Mouse (Mus musculus) heart, embryonic 10.5 days (tissue): ENCODE measurements around the gene Rbms3. TPM values are rescaled to one million over a fixed set of nuclear protein-coding genes. Genes with fewer than 3 reads are reported as not detected.

Experiments
- DNase-seq: peaks from one replicate; pipeline ENCODE4 v3.0.0-alpha.2; 2017; ENCODE audit warnings: low spot score
- H3K27ac ChIP-seq: fragments of 300-500 bp; sonication (generic); 2 replicates; pipeline ENCODE4 v1.5.1; 2016; ENCODE audit warnings: mild to moderate bottlenecking
- H3K27me3 ChIP-seq: fragments of 300-500 bp; sonication (generic); 2 replicates; pipeline ENCODE4 v1.6.1; 2016; ENCODE audit warnings: mild to moderate bottlenecking; ENCODE audit not compliant: poor library complexity, insufficient read depth, severe bottlenecking
- H3K36me3 ChIP-seq: fragments of 300-500 bp; sonication (generic); 2 replicates; pipeline ENCODE4 v1.6.1; 2016; ENCODE audit warnings: mild to moderate bottlenecking, moderate library complexity
- H3K4me1 ChIP-seq: fragments of 300-500 bp; sonication (generic); 2 replicates; pipeline ENCODE4 v1.6.1; 2016; ENCODE audit warnings: mild to moderate bottlenecking
- H3K4me3 ChIP-seq: fragments of 300-500 bp; sonication (generic); 2 replicates; pipeline ENCODE4 v1.5.1; 2016; ENCODE audit warnings: mild to moderate bottlenecking, moderate library complexity
- H3K9me3 ChIP-seq: fragments of 300-500 bp; sonication (generic); 2 replicates; pipeline ENCODE4 v1.6.1; 2016; ENCODE audit warnings: mild to moderate bottlenecking, moderate library complexity
- WGBS: fragments of 180-500 bp; shearing (Covaris S2); methylation state at CpG from one replicate; pipeline ENCODE4 v1.1.7; 2016; 5-methylcytosine and 5-hydroxymethylcytosine counted together
- polyA plus RNA-seq: library from polyadenylated mRNA; unstranded; fragments of >200 nt; fragmentation: Nextera tagmentation; extraction: Ambion mirVana; gene quantifications from 2 replicates; pipeline ENCODE4 v1.2.1, GENCODE M21; 2016

Rbms3 gene
- polyA plus RNA-seq, 1 experiment from 2014 or later: 37.5 TPM

GRCm38 (mm10) chr9:117388024-117388423 lies 241.7 kb downstream of the Rbms3 start:
- no peak overlapping the region for H3K4me3 ChIP-seq
- H3K27ac ChIP-seq: no peak overlapping the region
- no peaks in the 10 kb centered on the region for H3K4me1 ChIP-seq
- 85% methylated on average over 9 of the region's 9 CpGs for WGBS
- no peaks in the 10 kb centered on the region for H3K9me3 ChIP-seq
- no peak for DNase-seq
- H3K27me3 ChIP-seq: no peaks in the 10 kb centered on the region
- no peaks in the 10 kb centered on the region for H3K36me3 ChIP-seq

GRCm38 (mm10) chr9:117380876-117381275 lies 248.8 kb downstream of the Rbms3 start:
- Histone ChIP-seq H3K9me3 (no peaks in the 10 kb centered on the region), H3K36me3 (no peaks in the 10 kb centered on the region), H3K4me3 (no peak overlapping the region), H3K4me1 (peaks cover 3% of the 10 kb centered on the region; the same call in 1 of the 2 replicates), H3K27me3 (peaks cover 5% of the 10 kb centered on the region; the same call in 1 of the 2 replicates), H3K27ac (no peak overlapping the region)
- no peak for DNase-seq
- 78% methylated on average over 5 of the region's 5 CpGs for WGBS

- Histone ChIP-seq H3K9me3 (no peaks in the 10 kb centered on the region), H3K4me1 (peaks cover 3% of the 10 kb centered on the region; the same call in 1 of the 2 replicates), H3K36me3 (no peaks in the 10 kb centered on the region), H3K27ac (no peak overlapping the region), H3K27me3 (peaks cover 5% of the 10 kb centered on the region; the same call in 1 of the 2 replicates), H3K4me3 (no peak overlapping the region)
- 41% methylated on average over 5 of the region's 5 CpGs for WGBS
- DNase-seq: no peak
Measured at GRCm38 (mm10) chr9:117380076-117380475, 249.6 kb downstream of the Rbms3 start.

GRCm38 (mm10) chr9:117379448-117379983 lies 250.2 kb downstream of the Rbms3 start:
- 75% methylated on average over 16 of the region's 16 CpGs for WGBS

GRCm38 (mm10) chr9:117378131-117378890 lies 251.4 kb downstream of the Rbms3 start:
- H3K27ac ChIP-seq: no peak overlapping the region
- peaks cover 3% of the 10 kb centered on the region; the same call in 1 of the 2 replicates for H3K4me1 ChIP-seq
- H3K27me3 ChIP-seq: peaks cover 5% of the 10 kb centered on the region; the same call in 1 of the 2 replicates
- H3K4me3 ChIP-seq: no peak overlapping the region
- H3K36me3 ChIP-seq: no peaks in the 10 kb centered on the region
- H3K9me3 ChIP-seq: no peaks in the 10 kb centered on the region
- WGBS: 76% methylated on average over 9 of the region's 9 CpGs
- no peak for DNase-seq

More at GRCm38 (mm10) chr9:117379448-117379983, 250.2 kb downstream of the Rbms3 start:
- peaks cover 3% of the 10 kb centered on the region; the same call in 1 of the 2 replicates for H3K4me1 ChIP-seq
- no peak for DNase-seq
- no peaks in the 10 kb centered on the region for H3K9me3 ChIP-seq
- no peak overlapping the region for H3K4me3 ChIP-seq
- H3K36me3 ChIP-seq: no peaks in the 10 kb centered on the region
- H3K27ac ChIP-seq: no peak overlapping the region
- H3K27me3 ChIP-seq: peaks cover 5% of the 10 kb centered on the region; the same call in 1 of the 2 replicates

- Histone ChIP-seq H3K36me3 (no peaks in the 10 kb centered on the region), H3K27ac (no peak overlapping the region), H3K27me3 (no peaks in the 10 kb centered on the region), H3K4me1 (peaks cover 3% of the 10 kb centered on the region; the same call in 1 of the 2 replicates), H3K9me3 (no peaks in the 10 kb centered on the region), H3K4me3 (no peak overlapping the region)
- DNase-seq: no peak
- 84% methylated on average over 3 of the region's 3 CpGs for WGBS
Measured at GRCm38 (mm10) chr9:117375776-117376175, 253.9 kb downstream of the Rbms3 start.

GRCm38 (mm10) chr9:117373164-117373741 lies 256.5 kb downstream of the Rbms3 start:
- H3K4me1 ChIP-seq: peaks cover 1% of the 10 kb centered on the region; the same call in 1 of the 2 replicates
- H3K27ac ChIP-seq: peak overlapping the region; percentile 65
- no peaks in the 10 kb centered on the region for H3K27me3 ChIP-seq
- H3K36me3 ChIP-seq: no peaks in the 10 kb centered on the region
- 54% methylated on average over 7 of the region's 7 CpGs for WGBS
- no peak for DNase-seq
- H3K9me3 ChIP-seq: no peaks in the 10 kb centered on the region
- H3K4me3 ChIP-seq: no peak overlapping the region

- DNase-seq: no peak
- WGBS: 75% methylated on average over 5 of the region's 5 CpGs
- Histone ChIP-seq H3K27ac (no peak overlapping the region), H3K36me3 (no peaks in the 10 kb centered on the region), H3K9me3 (no peaks in the 10 kb centered on the region), H3K27me3 (no peaks in the 10 kb centered on the region), H3K4me1 (no peaks in the 10 kb centered on the region), H3K4me3 (no peak overlapping the region)
Measured at GRCm38 (mm10) chr9:117371980-117372379, 257.7 kb downstream of the Rbms3 start.

GRCm38 (mm10) chr9:117370086-117370485 lies 259.6 kb downstream of the Rbms3 start:
- WGBS: 91% methylated on average over 6 of the region's 6 CpGs

GRCm38 (mm10) chr9:117368016-117368415 lies 261.7 kb downstream of the Rbms3 start:
- no peak overlapping the region for H3K27ac ChIP-seq
- H3K4me1 ChIP-seq: no peaks in the 10 kb centered on the region
- no peaks in the 10 kb centered on the region for H3K9me3 ChIP-seq
- H3K27me3 ChIP-seq: no peaks in the 10 kb centered on the region
- 83% methylated on average over 4 of the region's 4 CpGs for WGBS
- no peak for DNase-seq
- no peak overlapping the region for H3K4me3 ChIP-seq
- H3K36me3 ChIP-seq: no peaks in the 10 kb centered on the region

More at GRCm38 (mm10) chr9:117370086-117370485, 259.6 kb downstream of the Rbms3 start:
- H3K27ac ChIP-seq: no peak overlapping the region
- H3K9me3 ChIP-seq: no peaks in the 10 kb centered on the region
- no peaks in the 10 kb centered on the region for H3K27me3 ChIP-seq
- H3K36me3 ChIP-seq: no peaks in the 10 kb centered on the region
- no peak for DNase-seq
- no peaks in the 10 kb centered on the region for H3K4me1 ChIP-seq
- no peak overlapping the region for H3K4me3 ChIP-seq

GRCm38 (mm10) chr9:117364610-117365009 lies 265.1 kb downstream of the Rbms3 start:
- DNase-seq: no peak
- H3K36me3 ChIP-seq: no peaks in the 10 kb centered on the region
- H3K27ac ChIP-seq: no peak overlapping the region
- H3K4me3 ChIP-seq: no peak overlapping the region
- WGBS: 69% methylated on average over 3 of the region's 3 CpGs
- no peaks in the 10 kb centered on the region for H3K27me3 ChIP-seq
- no peaks in the 10 kb centered on the region for H3K9me3 ChIP-seq
- H3K4me1 ChIP-seq: no peaks in the 10 kb centered on the region

GRCm38 (mm10) chr9:117361431-117361830 lies 268.3 kb downstream of the Rbms3 start:
- WGBS: 75% methylated on average over 5 of the region's 5 CpGs
- H3K27ac ChIP-seq: no peak overlapping the region
- no peaks in the 10 kb centered on the region for H3K27me3 ChIP-seq
- DNase-seq: no peak
- no peak overlapping the region for H3K4me3 ChIP-seq
- H3K9me3 ChIP-seq: no peaks in the 10 kb centered on the region
- no peaks in the 10 kb centered on the region for H3K36me3 ChIP-seq
- H3K4me1 ChIP-seq: peaks cover 8% of the 10 kb centered on the region
